Mouse (Mus musculus): Measurements from ENCODE around the gene Serpinf1. TPM values are rescaled to one million over a fixed set of nuclear protein-coding genes. Genes with fewer than 3 reads are reported as not detected.
A peak's percentile ranks its signal among the peaks of the same experiment; 100 is the strongest.

Serpinf1 gene
- total RNA-seq (2014; rRNA removed): 50.6 and 92.0 TPM in 2 replicates
- polyA plus RNA-seq (2015; fragmentation: Nextera tagmentation; extraction: Ambion mirVana): 34.3 and 44.6 TPM in 2 replicates

- DNase-seq (ENCODE audit: low spot score) (no peak), ATAC-seq (ENCODE audit: low FRiP score) (no peak)
- H3K27me3 ChIP-seq (ENCODE audit: insufficient read depth, low read length): no peaks in the 10 kb centered on the region
- no peaks in the 10 kb centered on the region for H3K9me3 ChIP-seq (ENCODE audit: low read length)
- WGBS: 62% methylated on average over 10 of the region's 10 CpGs
- no peak within 1 kb of the TSS for H3K4me2 ChIP-seq (ENCODE audit: low read depth, low read length, poor library complexity, severe bottlenecking)
- no peak for TF ChIP-seq CTCF (IDR thresholded peaks at IDR 0.05)
- H3K4me1 ChIP-seq (ENCODE audit: insufficient read depth, low read length): no peaks in the 10 kb centered on the region
- H3K4me3 ChIP-seq (ENCODE audit: low read depth, low read length): no peak within 1 kb of the TSS
- no peak within 1 kb of the TSS for H3K27ac ChIP-seq (ENCODE audit: low read depth, low read length)
- no peak within 1 kb of the TSS for H3K9ac ChIP-seq (replicated peaks; ENCODE audit: low read length, poor library complexity, severe bottlenecking)
- no peaks in the 10 kb centered on the region for H3K36me3 ChIP-seq (ENCODE audit: insufficient read depth, low read length)
These were observed at the start of gene Serpinf1 for GRCm38 (mm10) chr11:75422013-75422792. TSS of gene Serpinf1 (minus strand) at chr11:75422701.

- TF ChIP-seq CTCF (IDR thresholded peaks at IDR 0.05): no peak
- Histone ChIP-seq H3K27ac (ENCODE audit: low read depth, low read length) (no peak overlapping the region), H3K4me2 (ENCODE audit: low read depth, low read length, poor library complexity, severe bottlenecking) (no peak overlapping the region), H3K9ac (replicated peaks; ENCODE audit: low read length, poor library complexity, severe bottlenecking) (no peak overlapping the region), H3K4me3 (ENCODE audit: low read depth, low read length) (no peak overlapping the region), H3K9me3 (ENCODE audit: low read length) (no peaks in the 10 kb centered on the region), H3K4me1 (ENCODE audit: insufficient read depth, low read length) (no peaks in the 10 kb centered on the region), H3K36me3 (ENCODE audit: insufficient read depth, low read length) (peaks cover 3% of the 10 kb centered on the region; the same call in 1 of the 2 replicates), H3K27me3 (ENCODE audit: insufficient read depth, low read length) (no peaks in the 10 kb centered on the region)
- ATAC-seq (ENCODE audit: low FRiP score): no peak
- no peak for DNase-seq (ENCODE audit: low spot score)
- WGBS: 88% methylated on average over 3 of the region's 3 CpGs
These were observed 48.2 kb upstream of the Serpinf1 start for GRCm38 (mm10) chr11:75470675-75471074.

- DNase-seq (ENCODE audit: low spot score) (no peak), ATAC-seq (ENCODE audit: low FRiP score) (no peak)
- no peaks in the 10 kb centered on the region for H3K27me3 ChIP-seq (ENCODE audit: insufficient read depth, low read length)
- peaks cover 14% of the 10 kb centered on the region for H3K36me3 ChIP-seq (ENCODE audit: insufficient read depth, low read length)
- H3K9me3 ChIP-seq (ENCODE audit: low read length): no peaks in the 10 kb centered on the region
- no peak overlapping the region for H3K4me3 ChIP-seq (ENCODE audit: low read depth, low read length)
- TF ChIP-seq CTCF (IDR thresholded peaks at IDR 0.05): no peak
- H3K4me1 ChIP-seq (ENCODE audit: insufficient read depth, low read length): no peaks in the 10 kb centered on the region
- no peak overlapping the region for H3K9ac ChIP-seq (replicated peaks; ENCODE audit: low read length, poor library complexity, severe bottlenecking)
- 95% methylated on average over 4 of the region's 4 CpGs for WGBS
- H3K4me2 ChIP-seq (ENCODE audit: low read depth, low read length, poor library complexity, severe bottlenecking): no peak overlapping the region
- H3K27ac ChIP-seq (ENCODE audit: low read depth, low read length): no peak overlapping the region
These were observed 46.8 kb upstream of the Serpinf1 start for GRCm38 (mm10) chr11:75469261-75469660.

GRCm38 (mm10) chr11:75468410-75468809, 45.9 kb upstream of the Serpinf1 start:
- Histone ChIP-seq H3K27me3 (ENCODE audit: insufficient read depth, low read length) (no peaks in the 10 kb centered on the region), H3K36me3 (ENCODE audit: insufficient read depth, low read length) (peaks cover 16% of the 10 kb centered on the region), H3K4me3 (ENCODE audit: low read depth, low read length) (peak overlapping the region; percentile 16; the same call in 1 of the 2 replicates), H3K4me1 (ENCODE audit: insufficient read depth, low read length) (no peaks in the 10 kb centered on the region), H3K27ac (ENCODE audit: low read depth, low read length) (no peak overlapping the region), H3K4me2 (ENCODE audit: low read depth, low read length, poor library complexity, severe bottlenecking) (peak overlapping the region; percentile 40), H3K9ac (replicated peaks; ENCODE audit: low read length, poor library complexity, severe bottlenecking) (no peak overlapping the region; the same call in 1 of the 2 replicates), H3K9me3 (ENCODE audit: low read length) (no peaks in the 10 kb centered on the region)
- TF ChIP-seq CTCF (IDR thresholded peaks at IDR 0.05): no peak
- DNase-seq (ENCODE audit: low spot score): no peak
- no peak for ATAC-seq (ENCODE audit: low FRiP score)
- WGBS: 71% methylated on average over 7 of the region's 7 CpGs

- no peak for TF ChIP-seq CTCF (IDR thresholded peaks at IDR 0.05)
- DNase-seq (ENCODE audit: low spot score): no peak
- 17% methylated on average over 19 of the region's 19 CpGs for WGBS
- Histone ChIP-seq H3K4me2 (ENCODE audit: low read depth, low read length, poor library complexity, severe bottlenecking) (peak overlapping the region; percentile 40), H3K27ac (ENCODE audit: low read depth, low read length) (no peak overlapping the region), H3K4me1 (ENCODE audit: insufficient read depth, low read length) (no peaks in the 10 kb centered on the region), H3K4me3 (ENCODE audit: low read depth, low read length) (peak overlapping the region; percentile 16; the same call in 1 of the 2 replicates), H3K9me3 (ENCODE audit: low read length) (no peaks in the 10 kb centered on the region), H3K9ac (replicated peaks; ENCODE audit: low read length, poor library complexity, severe bottlenecking) (peak overlapping the region; percentile 24; the same call in 1 of the 2 replicates), H3K27me3 (ENCODE audit: insufficient read depth, low read length) (no peaks in the 10 kb centered on the region), H3K36me3 (ENCODE audit: insufficient read depth, low read length) (peaks cover 16% of the 10 kb centered on the region)
- peak; percentile 34; the same call in 1 of the 2 replicates for ATAC-seq (ENCODE audit: low FRiP score)
These were observed 45.2 kb upstream of the Serpinf1 start for GRCm38 (mm10) chr11:75467512-75468215.
